Mouse (Mus musculus) midbrain, embryonic 12.5 days (tissue): ENCODE results near the gene Gm15517. TPM values are rescaled to one million over a fixed set of nuclear protein-coding genes. Genes with fewer than 3 reads are reported as not detected.
A peak's percentile ranks its signal among the peaks of the same experiment; 100 is the strongest.

Source experiments
- ATAC-seq: fragments of 200-750 bp; cut with Nextera tagmentation; 2 replicates; pipeline ENCODE4 v1.8.0; 2017; ENCODE audit warnings: low read depth, moderate TSS enrichment, moderate library complexity; ENCODE audit not compliant: low FRiP score
- H3K27ac ChIP-seq: fragments of 300-500 bp; sonication (generic); replicated peaks from 2 replicates; pipeline ENCODE4 v1.5.1; 2016; ENCODE audit warnings: mild to moderate bottlenecking
- H3K27me3 ChIP-seq: fragments of 300-500 bp; sonication (generic); 2 replicates; pipeline ENCODE4 v1.6.1; 2016; ENCODE audit warnings: mild to moderate bottlenecking
- H3K36me3 ChIP-seq: fragments of 300-500 bp; sonication (generic); 2 replicates; pipeline ENCODE4 v1.6.1; 2016
- H3K4me1 ChIP-seq: fragments of 300-500 bp; sonication (generic); 2 replicates; pipeline ENCODE4 v1.6.1; 2016
- H3K4me2 ChIP-seq: fragments of 300-500 bp; sonication (generic); replicated peaks from 2 replicates; pipeline ENCODE4 v1.6.1; 2016; ENCODE audit warnings: mild to moderate bottlenecking, moderate library complexity
- H3K4me3 ChIP-seq: fragments of 300-500 bp; sonication (generic); 2 replicates; pipeline ENCODE4 v1.5.1; 2016; ENCODE audit warnings: mild to moderate bottlenecking
- H3K9ac ChIP-seq: fragments of 300-500 bp; sonication (generic); replicated peaks from 2 replicates; pipeline ENCODE4 v1.6.1; 2016; ENCODE audit warnings: mild to moderate bottlenecking, moderate library complexity
- H3K9me3 ChIP-seq: fragments of 300-500 bp; sonication (generic); 2 replicates; pipeline ENCODE4 v1.6.1; 2016; ENCODE audit warnings: mild to moderate bottlenecking
- WGBS: fragments of 180-500 bp; shearing (Covaris S2); methylation state at CpG from one replicate; pipeline ENCODE4 v1.1.7; 2016; 5-methylcytosine and 5-hydroxymethylcytosine counted together
- polyA plus RNA-seq: library from polyadenylated mRNA; unstranded; fragments of >200 nt; fragmentation: Nextera tagmentation; extraction: Ambion mirVana; gene quantifications from 2 replicates; pipeline ENCODE4 v1.2.1, GENCODE M21; 2016

Gene Gm15517
- polyA plus RNA-seq, 1 experiment from 2014 or later: not detected

DNA sequence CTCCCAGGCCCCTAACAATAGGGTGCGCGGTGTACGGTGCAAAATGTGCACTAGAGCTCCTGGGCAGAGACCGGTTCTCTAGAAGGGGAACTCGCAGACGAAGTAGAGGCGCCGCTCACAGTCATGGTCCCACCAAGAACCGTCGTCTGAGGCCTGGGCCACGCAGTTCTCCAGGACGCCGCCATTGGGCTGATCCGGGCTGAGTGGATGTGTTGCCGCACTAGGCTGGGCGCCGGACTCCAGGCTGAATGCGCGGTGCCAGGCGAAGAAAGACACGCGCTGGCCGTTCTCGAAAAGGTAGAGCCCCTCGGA is 43.2 kb downstream of the Gm15517 start:
- Histone ChIP-seq H3K4me3 (peak overlapping the region; percentile 57), H3K27ac (peak overlapping the region; percentile 92), H3K4me1 (peaks cover 20% of the 10 kb centered on the region), H3K9ac (peak overlapping the region; percentile 76), H3K36me3 (no peaks in the 10 kb centered on the region), H3K4me2 (peak overlapping the region; percentile 78), H3K9me3 (no peaks in the 10 kb centered on the region), H3K27me3 (peaks cover 27% of the 10 kb centered on the region)
- no peak for ATAC-seq
- WGBS: under 1% methylated on average over 25 of the region's 25 CpGs

DNA sequence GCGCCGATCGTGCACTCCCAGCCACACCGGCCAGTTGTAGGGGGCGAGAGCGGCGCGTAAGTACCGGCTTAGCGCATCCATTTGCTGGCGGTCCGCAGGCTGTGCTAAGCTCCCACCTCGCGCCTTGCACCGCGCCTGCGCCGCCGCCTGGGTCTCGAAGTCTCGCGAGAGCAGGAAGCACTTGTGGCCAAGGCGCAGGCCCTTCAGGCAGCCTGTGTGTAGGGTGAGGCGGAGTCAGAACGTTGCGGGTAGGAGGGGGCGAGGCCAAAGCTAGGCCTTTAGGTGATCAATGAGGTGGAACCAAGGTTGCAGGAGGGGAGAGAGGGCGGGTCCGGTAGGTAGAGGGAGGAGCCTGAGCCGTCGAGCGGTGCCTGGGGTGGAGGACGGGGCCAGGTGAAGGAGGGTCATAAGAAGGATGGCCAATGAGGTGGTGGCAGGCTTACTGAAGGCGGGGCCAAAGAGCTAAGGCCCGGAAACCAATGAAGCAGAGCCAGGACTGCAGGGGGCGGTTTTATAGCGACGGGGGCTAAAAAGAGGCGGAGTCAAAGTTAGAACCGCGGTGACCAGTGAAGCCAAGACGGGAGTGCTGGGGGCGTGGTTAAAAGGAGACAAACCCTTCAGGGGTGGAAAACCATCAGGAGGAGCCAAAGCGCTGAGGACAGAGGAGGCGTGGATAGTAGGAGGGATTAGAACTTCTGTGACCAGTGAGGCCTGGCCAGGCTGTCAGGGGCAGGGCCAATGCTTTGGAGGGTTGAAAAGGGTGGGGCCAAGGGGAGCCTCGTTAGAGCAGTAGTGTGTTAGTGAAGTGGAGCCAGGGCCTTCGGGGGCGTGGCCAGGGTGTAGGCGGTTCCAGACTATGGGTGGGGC is 43.8 kb downstream of the Gm15517 start:
- Histone ChIP-seq H3K4me3 (peak overlapping the region; percentile 57), H3K36me3 (no peaks in the 10 kb centered on the region), H3K9me3 (no peaks in the 10 kb centered on the region), H3K4me2 (peak overlapping the region; percentile 78), H3K27ac (peak overlapping the region; percentile 92), H3K4me1 (peaks cover 20% of the 10 kb centered on the region), H3K9ac (peak overlapping the region; percentile 76), H3K27me3 (peaks cover 30% of the 10 kb centered on the region)
- WGBS: under 1% methylated on average over 47 of the region's 49 CpGs
- ATAC-seq: peak; percentile 94

DNA sequence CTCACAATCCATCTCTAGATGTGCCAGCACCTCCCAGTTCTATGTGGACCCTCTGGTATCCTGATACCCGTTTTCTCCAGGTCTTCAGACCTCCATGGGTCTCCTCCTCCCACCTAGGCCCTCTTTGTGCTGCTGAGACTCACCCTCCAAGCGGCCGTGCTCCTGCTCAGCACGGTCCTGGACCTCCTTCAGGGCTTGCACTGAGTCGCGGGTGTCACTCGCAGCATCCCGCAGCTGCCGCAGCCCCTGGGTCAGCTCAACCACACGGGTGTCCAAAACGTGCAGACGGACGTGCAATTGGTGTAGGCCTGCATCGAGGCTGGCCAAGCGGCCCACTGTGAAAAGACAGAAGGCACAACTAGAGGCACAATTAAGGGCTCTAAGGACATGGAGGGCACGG is 44.4 kb downstream of the Gm15517 start:
- no peak overlapping the region for H3K9ac ChIP-seq
- no peaks in the 10 kb centered on the region for H3K9me3 ChIP-seq
- peaks cover 25% of the 10 kb centered on the region for H3K4me1 ChIP-seq
- ATAC-seq: no peak; the same call in 1 of the 2 replicates
- H3K27ac ChIP-seq: peak overlapping the region; percentile 55
- peak overlapping the region; percentile 57; the same call in 1 of the 2 replicates for H3K4me3 ChIP-seq
- peak overlapping the region; percentile 78 for H3K4me2 ChIP-seq
- 7% methylated on average over 16 of the region's 16 CpGs for WGBS
- no peaks in the 10 kb centered on the region for H3K36me3 ChIP-seq
- H3K27me3 ChIP-seq: peaks cover 30% of the 10 kb centered on the region

GRCm38 (mm10) chr7:44306516-44307240 is 45.4 kb downstream of the Gm15517 start, which contains the start of gene Clec11a:
Gene Clec11a (minus strand): TSS chr7:44306902.
- Histone ChIP-seq H3K4me3 (0 out of 2 replicates have a peak within 1 kb of the TSS, but pooled peaks have one; percentile 57), H3K27me3 (peaks cover 30% of the 10 kb centered on the region), H3K27ac (peak within 1 kb of the TSS; percentile 55; the same call in 1 of the 2 replicates), H3K9me3 (no peaks in the 10 kb centered on the region), H3K4me1 (peaks cover 35% of the 10 kb centered on the region), H3K36me3 (no peaks in the 10 kb centered on the region), H3K9ac (no peak within 1 kb of the TSS), H3K4me2 (peak within 1 kb of the TSS; percentile 78)
- 47% methylated on average over 6 of the region's 6 CpGs for WGBS
- no peak for ATAC-seq

- H3K9ac ChIP-seq: no peak overlapping the region
- H3K27me3 ChIP-seq: peaks cover 30% of the 10 kb centered on the region
- no peak overlapping the region for H3K4me3 ChIP-seq
- no peak overlapping the region for H3K27ac ChIP-seq
- no peaks in the 10 kb centered on the region for H3K9me3 ChIP-seq
- H3K4me2 ChIP-seq: no peak overlapping the region
- no peaks in the 10 kb centered on the region for H3K36me3 ChIP-seq
- WGBS: 48% methylated on average over 9 of the region's 9 CpGs
- no peak for ATAC-seq
- H3K4me1 ChIP-seq: peaks cover 40% of the 10 kb centered on the region
Observed at GRCm38 (mm10) chr7:44307261-44308020, 46.2 kb downstream of the Gm15517 start.

GRCm38 (mm10) chr7:44309475-44310284 is 48.4 kb downstream of the Gm15517 start, which contains the start of gene Shank1:
Gene Shank1 (plus strand): TSS chr7:44310253.
- H3K27me3 ChIP-seq: peaks cover 30% of the 10 kb centered on the region

GRCm38 (mm10) chr7:44310285-44310877 is 49.1 kb downstream of the Gm15517 start:
- ATAC-seq: peak; percentile 27
- Histone ChIP-seq H3K9ac (peak overlapping the region; percentile 82), H3K4me3 (peak overlapping the region; percentile 54), H3K4me2 (peak overlapping the region; percentile 97), H3K4me1 (peaks cover 32% of the 10 kb centered on the region), H3K9me3 (no peaks in the 10 kb centered on the region), H3K27me3 (peaks cover 30% of the 10 kb centered on the region), H3K27ac (peak overlapping the region; percentile 61), H3K36me3 (peaks cover 14% of the 10 kb centered on the region; the same call in 1 of the 2 replicates)
- 0% methylated on average over 32 of the region's 40 CpGs for WGBS

More at GRCm38 (mm10) chr7:44309475-44310284, 48.4 kb downstream of the Gm15517 start, which contains the start of gene Shank1:
- 26% methylated on average over 10 of the region's 22 CpGs for WGBS
- Histone ChIP-seq H3K36me3 (peaks cover 14% of the 10 kb centered on the region; the same call in 1 of the 2 replicates), H3K4me3 (peak within 1 kb of the TSS; percentile 54), H3K4me2 (peak within 1 kb of the TSS; percentile 97), H3K27ac (peak within 1 kb of the TSS; percentile 61), H3K4me1 (peaks cover 32% of the 10 kb centered on the region), H3K9me3 (no peaks in the 10 kb centered on the region), H3K9ac (peak within 1 kb of the TSS; percentile 82)
- no peak for ATAC-seq

GRCm38 (mm10) chr7:44310878-44311712 is 49.8 kb downstream of the Gm15517 start:
- H3K9ac ChIP-seq: peak overlapping the region; percentile 82
- peak; percentile 71 for ATAC-seq
- no peaks in the 10 kb centered on the region for H3K9me3 ChIP-seq
- H3K27me3 ChIP-seq: peaks cover 30% of the 10 kb centered on the region
- peaks cover 14% of the 10 kb centered on the region; the same call in 1 of the 2 replicates for H3K36me3 ChIP-seq
- under 1% methylated on average over 38 of the region's 38 CpGs for WGBS
- H3K4me3 ChIP-seq: peak overlapping the region; percentile 54
- H3K4me1 ChIP-seq: peaks cover 25% of the 10 kb centered on the region
- H3K27ac ChIP-seq: peak overlapping the region; percentile 61
- peak overlapping the region; percentile 97 for H3K4me2 ChIP-seq
